Mouse (Mus musculus) myocyte (in vitro differentiated cells): ENCODE measurements at regions not wholly inside any gene's neighbourhood (a gene's known extent, or its start where the extent isn't known, plus 50 kb on each side); places are given as distances from the start of the nearest gene placed in this dataset.

Experiments used
- H3K27me3 ChIP-seq: one replicate; pipeline ENCODE4 v1.6.1; 2011; ENCODE audit not compliant: control insufficient read depth, insufficient read depth, insufficient read length
- H3K36me3 ChIP-seq: one replicate; pipeline ENCODE4 v1.6.1; 2011; ENCODE audit not compliant: control insufficient read depth, insufficient read depth
- H3K4me2 ChIP-seq: one replicate; pipeline ENCODE4 v1.6.1; 2011; ENCODE audit warnings: low read depth, control low read depth
- H3K4me3 ChIP-seq: one replicate; pipeline ENCODE4 v1.5.1; 2011; ENCODE audit warnings: mild to moderate bottlenecking, control low read depth, moderate library complexity
- H3K79me2 ChIP-seq: one replicate; pipeline ENCODE4 v1.6.1; 2011; ENCODE audit not compliant: control insufficient read depth, insufficient read depth
- H3ac ChIP-seq: one replicate; pipeline ENCODE4 v1.6.1; 2011; ENCODE audit not compliant: control insufficient read depth, insufficient read length
- CEBPB ChIP-seq: IDR thresholded peaks from 2 replicates; pipeline ENCODE4 v1.6.1; 2011; ENCODE audit warnings: mild to moderate bottlenecking, moderate library complexity; ENCODE audit not compliant: poor library complexity, insufficient read depth, severe bottlenecking
- E2F4 ChIP-seq: IDR thresholded peaks from one replicate; pipeline ENCODE4 v1.6.1; 2011; ENCODE audit warnings: mild to moderate bottlenecking, control low read depth, moderate library complexity; ENCODE audit not compliant: insufficient read depth
- MAX ChIP-seq: IDR thresholded peaks from one replicate; pipeline ENCODE4 v1.6.1; 2011; ENCODE audit warnings: low read depth, mild to moderate bottlenecking, control low read depth
- MYOD1 ChIP-seq, 3 experiments: IDR thresholded peaks; one replicate each; pipeline ENCODE4 v1.6.1; 2011; ENCODE audit warnings: control low read depth in 2 of 3, low read depth in 2 of 3, mild to moderate bottlenecking in 2 of 3, moderate library complexity in 1 of 3; ENCODE audit not compliant: insufficient read length in 2 of 3, control insufficient read depth in 1 of 3
- MYOG ChIP-seq, 3 experiments: IDR thresholded peaks; one replicate each; pipeline ENCODE4 v1.6.1; 2011; ENCODE audit warnings: control low read depth in 2 of 3, low read depth in 2 of 3, mild to moderate bottlenecking in 2 of 3; ENCODE audit not compliant: insufficient read length in 2 of 3, control insufficient read depth in 1 of 3, insufficient read depth in 1 of 3
- POLR2A ChIP-seq: IDR thresholded peaks from one replicate; pipeline ENCODE4 v1.6.1; 2011; ENCODE audit warnings: low read depth, mild to moderate bottlenecking, control low read depth, moderate library complexity; ENCODE audit not compliant: insufficient read length
- POLR2AphosphoS2 ChIP-seq: IDR thresholded peaks from one replicate; pipeline ENCODE4 v1.6.1; 2011; ENCODE audit warnings: low read depth, control low read depth; ENCODE audit not compliant: insufficient read length
- REST ChIP-seq: IDR thresholded peaks from one replicate; pipeline ENCODE4 v1.6.1; 2011; ENCODE audit warnings: mild to moderate bottlenecking, control low read depth, moderate library complexity; ENCODE audit not compliant: insufficient read depth, insufficient read length
- SRF ChIP-seq: IDR thresholded peaks from one replicate; pipeline ENCODE4 v1.6.1; 2011; ENCODE audit warnings: low read depth; ENCODE audit not compliant: control insufficient read depth, insufficient read length
- TCF12 ChIP-seq: IDR thresholded peaks from one replicate; pipeline ENCODE4 v1.6.1; 2011; ENCODE audit warnings: mild to moderate bottlenecking, control low read depth; ENCODE audit not compliant: poor library complexity, insufficient read depth, severe bottlenecking
- TCF3 ChIP-seq: IDR thresholded peaks from one replicate; pipeline ENCODE4 v1.6.1; 2011; ENCODE audit warnings: low read depth, control low read depth; ENCODE audit not compliant: insufficient read length
- USF1 ChIP-seq: IDR thresholded peaks from one replicate; pipeline ENCODE4 v1.6.1; 2011; ENCODE audit warnings: low read depth, mild to moderate bottlenecking, control low read depth, moderate library complexity

DNA sequence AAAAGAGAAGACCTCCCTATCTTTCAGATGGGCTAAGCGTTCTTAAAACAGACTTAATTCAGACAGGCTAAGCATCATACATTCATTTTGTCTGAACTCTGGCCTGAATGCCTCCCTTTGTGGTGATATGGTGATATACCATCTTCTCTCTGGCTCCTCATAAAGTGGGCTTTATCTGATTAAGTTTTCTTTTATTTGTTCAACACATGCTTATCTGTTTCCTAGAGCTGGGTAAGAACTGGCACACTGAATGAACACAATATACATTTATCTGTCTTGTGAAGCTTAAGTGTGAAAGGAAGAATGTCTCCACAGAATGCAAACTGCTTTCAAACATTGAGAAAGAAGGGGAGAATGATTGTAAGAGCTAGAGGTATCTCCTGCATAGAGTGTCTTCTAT is 160.7 kb upstream of the P2ry1 start:
- no peak overlapping the region for H3ac ChIP-seq
- no peaks in the 10 kb centered on the region for H3K79me2 ChIP-seq
- H3K4me2 ChIP-seq, result no peak overlapping the region

DNA sequence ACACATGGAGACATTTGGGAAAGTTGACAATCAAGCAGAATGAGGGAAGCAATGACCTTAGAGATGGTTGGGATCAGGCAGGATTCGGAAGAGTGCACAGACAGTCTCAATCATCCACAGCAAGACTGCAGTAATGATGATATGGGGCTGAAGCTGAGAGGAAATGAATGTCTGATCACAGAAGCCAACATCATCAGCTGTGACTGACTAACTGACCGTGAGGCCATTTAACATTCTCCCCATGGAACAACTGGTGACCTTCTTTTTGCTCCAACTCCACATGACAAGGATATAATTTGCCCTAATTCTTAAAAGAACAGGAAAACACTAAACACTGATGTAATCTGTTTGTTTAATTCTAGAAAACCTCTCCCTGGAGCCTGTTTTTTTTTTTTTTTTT is 157.3 kb upstream of the P2ry1 start:
- Histone ChIP-seq H3K27me3 (no peaks in the 10 kb centered on the region), H3K4me2 (no peak overlapping the region), H3K36me3 (no peaks in the 10 kb centered on the region), H3K4me3 (no peak overlapping the region), H3ac (no peak overlapping the region), H3K79me2 (no peaks in the 10 kb centered on the region)
- TF ChIP-seq POLR2AphosphoS2, result no peak
- no peak for TF ChIP-seq TCF12
- TF ChIP-seq SRF, result no peak
- TF ChIP-seq MAX, result no peak
- no peak for TF ChIP-seq MYOD1 (IDR thresholded peaks at IDR 0.05; ENCODE audit: control insufficient read depth in 1 of 3, insufficient read length in 2 of 3, low read depth in 2 of 3)

More for the DNA sequence above, 160.7 kb upstream of the P2ry1 start:
- H3K4me3 ChIP-seq, result no peak overlapping the region
- TF ChIP-seq USF1 (no peak), E2F4 (no peak), REST (no peak), SRF (no peak), TCF3 (no peak), MYOD1 (IDR thresholded peaks at IDR 0.05; ENCODE audit: control insufficient read depth in 1 of 3, insufficient read length in 2 of 3, low read depth in 2 of 3) (no peak), TCF12 (no peak), POLR2AphosphoS2 (no peak), CEBPB (no peak), POLR2A (no peak), MAX (no peak), MYOG (IDR thresholded peaks at IDR 0.05; ENCODE audit: control insufficient read depth in 1 of 3, insufficient read depth in 1 of 3, insufficient read length in 2 of 3, low read depth in 2 of 3) (no peak)
- no peaks in the 10 kb centered on the region for H3K36me3 ChIP-seq
- no peaks in the 10 kb centered on the region for H3K27me3 ChIP-seq

DNA sequence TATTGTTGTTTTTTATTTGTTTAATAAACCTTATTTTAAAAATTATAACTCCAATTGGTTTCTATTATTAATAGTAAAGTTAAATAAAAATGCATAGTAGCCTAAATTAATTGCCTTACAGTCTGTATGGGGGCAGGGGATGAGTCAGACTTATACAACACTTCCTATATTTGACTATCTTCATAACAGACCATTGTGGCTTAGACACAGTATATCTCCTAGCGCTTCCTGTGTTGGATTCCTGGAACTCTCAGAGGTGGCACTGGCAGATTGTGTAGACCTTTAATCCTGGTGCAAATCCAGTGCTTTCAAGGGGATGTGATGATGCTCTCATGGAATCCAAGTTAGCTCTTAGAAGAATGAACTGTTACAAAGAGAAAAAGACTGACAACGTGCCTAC is 154.2 kb upstream of the P2ry1 start:
- Histone ChIP-seq H3K36me3 (no peaks in the 10 kb centered on the region), H3K79me2 (no peaks in the 10 kb centered on the region), H3K4me3 (no peak overlapping the region), H3K4me2 (no peak overlapping the region), H3K27me3 (no peaks in the 10 kb centered on the region), H3ac (no peak overlapping the region)
- no peak for TF ChIP-seq MYOD1 (IDR thresholded peaks at IDR 0.05; ENCODE audit: control insufficient read depth in 1 of 3, insufficient read length in 2 of 3, low read depth in 2 of 3)
- TF ChIP-seq SRF, result no peak
- no peak for TF ChIP-seq E2F4

DNA sequence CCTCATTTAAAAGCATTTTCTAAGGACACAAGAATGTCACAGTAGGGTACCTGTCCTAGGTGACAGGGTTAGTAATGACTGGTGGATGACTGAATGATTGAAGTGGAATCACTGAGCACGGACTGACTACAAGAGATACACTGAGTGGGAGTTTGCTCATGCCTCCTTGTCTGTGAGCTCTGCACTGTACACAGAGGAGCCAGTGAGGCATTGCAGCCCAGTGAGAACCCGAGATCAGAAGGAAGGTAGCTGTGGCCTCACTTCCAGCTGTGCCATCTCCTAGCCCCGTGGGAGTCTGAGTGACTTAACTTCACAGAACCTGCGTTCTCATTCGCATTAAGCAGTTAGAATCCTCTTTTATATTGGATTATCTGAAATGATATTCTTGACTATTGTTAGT is 148.8 kb upstream of the P2ry1 start:
- H3K79me2 ChIP-seq, result no peaks in the 10 kb centered on the region
- H3K4me3 ChIP-seq, result no peak overlapping the region
- H3K4me2 ChIP-seq, result no peak overlapping the region
- H3ac ChIP-seq, result no peak overlapping the region
- no peaks in the 10 kb centered on the region for H3K36me3 ChIP-seq
- H3K27me3 ChIP-seq, result no peaks in the 10 kb centered on the region
- TF ChIP-seq USF1 (no peak), REST (no peak), POLR2AphosphoS2 (no peak), TCF12 (no peak), CEBPB (no peak), POLR2A (no peak), MAX (no peak), MYOD1 (IDR thresholded peaks at IDR 0.05; ENCODE audit: control insufficient read depth in 1 of 3, insufficient read length in 2 of 3, low read depth in 2 of 3) (no peak), SRF (no peak), MYOG (IDR thresholded peaks at IDR 0.05; ENCODE audit: control insufficient read depth in 1 of 3, insufficient read depth in 1 of 3, insufficient read length in 2 of 3, low read depth in 2 of 3) (no peak), TCF3 (no peak), E2F4 (no peak)

DNA sequence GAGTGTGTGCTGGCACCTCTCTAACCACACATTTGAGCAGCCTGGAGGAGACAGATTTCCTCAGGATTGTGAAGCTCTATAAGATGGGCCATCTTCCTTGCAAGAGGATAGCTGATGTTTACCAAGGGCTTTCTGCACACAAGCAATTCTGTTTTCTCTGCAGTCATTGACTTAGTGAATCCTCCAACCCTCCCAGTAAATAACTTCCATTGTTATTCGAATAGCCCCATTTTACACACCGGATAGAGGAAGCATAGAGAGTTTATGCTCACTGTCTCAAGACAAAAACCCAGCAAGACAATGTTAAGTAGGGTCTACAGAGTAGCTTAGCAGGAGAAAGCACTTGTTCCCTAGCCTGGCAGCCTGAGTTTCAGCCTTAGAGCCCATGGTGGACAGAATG is 146.9 kb upstream of the P2ry1 start:
- TF ChIP-seq TCF12 (no peak), POLR2AphosphoS2 (no peak), SRF (no peak), MAX (no peak), TCF3 (no peak), E2F4 (no peak), REST (no peak), CEBPB (no peak), MYOG (IDR thresholded peaks at IDR 0.05; ENCODE audit: control insufficient read depth in 1 of 3, insufficient read depth in 1 of 3, insufficient read length in 2 of 3, low read depth in 2 of 3) (no peak)
- no peaks in the 10 kb centered on the region for H3K36me3 ChIP-seq
- H3K4me2 ChIP-seq, result no peak overlapping the region
- H3ac ChIP-seq, result no peak overlapping the region
- H3K4me3 ChIP-seq, result no peak overlapping the region
- no peaks in the 10 kb centered on the region for H3K27me3 ChIP-seq
- no peaks in the 10 kb centered on the region for H3K79me2 ChIP-seq
